Mouse (Mus musculus): Measurements from ENCODE around the gene Tcf23.

The Tcf23 gene

DNA sequence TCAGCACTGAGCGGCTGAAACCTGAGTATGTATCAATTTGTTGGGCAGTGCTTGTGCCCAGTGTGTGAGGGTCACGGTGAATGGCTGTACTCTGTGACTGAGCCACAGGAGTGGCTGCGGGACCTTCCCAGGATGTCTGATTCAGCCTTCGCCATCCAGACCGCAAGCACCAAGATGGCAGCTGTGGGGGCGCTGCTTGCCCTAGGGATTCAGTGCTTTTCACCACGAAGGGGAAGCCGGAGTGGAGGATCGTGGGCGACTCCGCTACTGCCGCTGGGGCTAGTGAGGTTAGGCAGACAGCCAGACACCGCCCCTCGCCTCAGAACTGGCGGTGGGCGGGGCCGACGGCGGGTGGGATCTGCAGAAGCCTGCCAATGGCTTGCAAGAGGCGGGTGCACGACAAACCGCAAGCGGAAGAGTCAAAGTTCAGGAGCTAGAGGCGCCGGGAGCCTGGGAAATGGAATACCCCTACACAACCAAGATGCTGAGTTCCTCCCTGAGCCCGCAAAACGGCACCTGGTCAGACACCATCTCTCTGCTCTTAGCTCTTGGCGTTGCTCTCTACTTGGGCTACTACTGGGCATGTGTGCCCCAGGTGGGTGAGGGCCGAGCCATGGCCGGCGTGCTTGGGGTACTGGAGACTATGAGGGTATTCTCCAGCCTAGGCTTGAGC lies 18.7 kb upstream of the Tcf23 start:
- DNase-seq (ENCODE audit: low read depth, low spot score), result peak; percentile 90

DNA sequence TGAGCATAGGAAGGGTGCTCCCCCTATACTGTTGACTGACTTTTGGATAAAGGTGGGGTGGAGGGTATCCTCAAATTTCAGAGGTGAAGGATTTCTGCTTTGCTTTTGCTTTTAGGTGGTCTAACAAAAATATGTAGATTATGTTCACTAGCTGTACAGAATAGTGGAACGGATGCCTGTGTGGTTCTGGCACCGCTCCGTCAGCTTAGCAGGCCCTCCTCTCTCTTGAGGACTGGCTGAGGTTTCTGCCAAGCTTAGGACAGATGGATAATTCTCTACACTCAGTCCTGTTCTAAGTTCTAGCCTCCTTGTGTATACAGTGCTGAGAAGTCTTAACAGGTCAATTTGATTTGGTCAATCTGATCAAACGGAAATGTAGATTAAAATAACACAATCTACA lies 18.0 kb upstream of the Tcf23 start:
- DNase-seq (ENCODE audit: low read depth, low spot score), result no peak

DNA sequence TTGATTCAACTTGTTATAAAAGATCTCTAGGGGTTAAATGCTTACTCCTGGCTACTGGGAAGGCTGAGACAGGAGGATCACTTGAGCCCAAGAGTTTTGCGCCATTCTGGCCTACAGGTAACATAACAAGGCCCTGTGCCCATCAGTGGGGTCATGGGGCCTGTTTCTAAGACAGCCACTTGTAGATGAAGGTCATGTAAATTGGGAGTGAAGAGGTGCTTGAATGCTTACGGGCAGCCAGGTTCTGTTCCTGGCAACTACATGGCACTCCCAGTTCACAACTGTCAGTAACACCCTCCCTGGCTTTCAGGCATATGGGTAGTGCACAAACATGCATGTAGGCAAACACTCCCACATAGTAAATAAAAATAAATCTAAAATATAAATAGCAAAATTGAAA lies 17.5 kb upstream of the Tcf23 start:
- no peak for DNase-seq (ENCODE audit: low read depth, low spot score)

DNA sequence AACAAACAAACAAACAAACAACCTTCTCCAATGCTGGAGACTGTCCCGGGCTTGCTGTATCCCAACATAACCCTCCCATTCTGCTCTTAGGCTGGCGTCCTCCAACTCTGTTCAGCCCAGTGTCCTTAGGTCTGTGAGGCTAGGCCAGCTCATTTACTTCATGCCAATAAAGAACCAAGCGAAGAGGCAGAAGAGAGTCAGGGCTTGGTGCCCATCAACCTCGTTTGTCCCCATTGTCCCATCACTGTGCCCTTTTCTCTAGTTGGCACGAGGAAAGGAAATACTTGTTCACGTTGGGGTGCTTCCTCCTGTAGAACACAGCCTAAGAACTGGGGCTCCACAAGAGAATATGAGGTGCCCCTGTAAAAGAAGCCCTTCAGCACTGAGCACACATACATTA lies 16.8 kb upstream of the Tcf23 start:
- DNase-seq (ENCODE audit: low read depth, low spot score), result no peak

DNA sequence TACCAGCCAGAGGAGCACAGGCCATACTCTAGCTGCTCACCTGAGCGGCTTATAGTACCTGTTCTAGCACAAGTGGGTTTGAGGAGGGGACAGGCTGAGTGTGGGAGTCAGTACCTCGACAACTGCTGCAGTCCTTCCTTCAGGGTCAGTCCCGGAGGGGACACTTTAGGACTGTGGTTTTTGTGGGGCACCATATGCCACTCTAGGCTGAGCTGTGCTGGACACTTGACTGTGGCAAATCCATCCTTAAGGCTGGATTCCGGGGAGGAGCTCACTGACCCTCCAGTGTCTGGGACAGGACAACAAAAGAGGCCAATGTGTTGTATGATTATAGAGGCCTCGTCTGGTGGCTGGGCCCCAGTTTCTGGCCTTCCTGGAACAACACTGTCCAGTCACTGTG lies 15.9 kb upstream of the Tcf23 start:
- no peak for DNase-seq (ENCODE audit: low read depth, low spot score)

DNA sequence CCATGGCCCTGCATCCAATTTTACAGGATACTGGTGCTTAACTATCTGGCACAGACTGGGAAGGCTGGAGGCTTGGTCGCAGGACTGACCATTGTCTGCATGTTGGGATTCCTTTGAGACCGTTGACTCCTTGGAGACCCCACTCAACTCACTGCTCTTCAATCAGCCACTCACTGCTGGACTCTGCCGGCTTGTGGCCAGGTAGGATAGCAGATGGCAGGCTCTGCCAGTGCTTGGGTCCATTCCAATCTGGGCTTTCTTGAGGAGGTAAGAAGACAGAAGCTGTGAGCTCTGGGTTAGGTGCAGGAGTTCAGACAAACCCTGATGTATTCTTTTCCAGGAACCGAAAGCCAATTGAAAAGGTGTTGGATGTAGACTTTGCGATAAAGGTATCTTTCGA lies 14.4 kb upstream of the Tcf23 start:
- DNase-seq (ENCODE audit: low read depth, low spot score), result no peak

DNA sequence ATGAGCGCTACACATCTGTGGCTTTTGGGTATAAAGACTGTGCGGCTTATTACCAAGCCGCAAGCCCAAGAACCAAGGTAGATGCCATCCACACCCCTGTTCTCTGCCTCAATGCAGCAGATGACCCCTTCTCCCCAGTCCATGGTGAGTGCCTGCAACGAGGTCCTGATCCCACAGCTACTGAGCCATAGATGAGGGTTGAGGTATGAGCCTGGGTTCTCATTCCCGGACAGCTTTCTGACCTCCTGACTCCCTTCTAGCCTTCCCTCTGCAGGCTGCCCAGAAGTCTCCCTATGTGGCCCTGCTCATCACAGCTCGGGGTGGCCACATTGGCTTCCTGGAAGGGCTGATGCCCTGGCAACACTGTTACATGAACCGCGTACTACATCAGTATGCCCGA lies 13.9 kb upstream of the Tcf23 start:
- DNase-seq (ENCODE audit: low read depth, low spot score), result no peak

DNA sequence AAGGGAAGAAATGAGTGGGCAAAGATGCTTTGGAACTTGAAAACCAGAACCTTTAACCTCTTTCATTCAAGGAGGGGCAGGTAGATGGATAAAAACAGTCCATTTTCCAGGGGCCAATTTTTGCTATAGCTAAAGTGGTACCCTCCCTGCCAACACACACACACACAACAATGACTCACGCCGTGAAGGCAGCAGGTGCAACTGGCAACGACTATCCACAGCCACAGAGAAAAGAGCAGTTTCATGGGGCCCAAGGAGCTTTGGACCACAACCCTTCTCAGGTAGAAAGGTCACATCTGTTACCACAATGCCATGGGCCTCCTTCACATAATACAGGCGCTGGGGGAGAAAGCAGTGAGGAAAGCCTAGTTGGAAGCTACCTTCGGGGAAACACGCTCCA lies 12.7 kb upstream of the Tcf23 start:
- DNase-seq (ENCODE audit: low read depth, low spot score), result no peak

DNA sequence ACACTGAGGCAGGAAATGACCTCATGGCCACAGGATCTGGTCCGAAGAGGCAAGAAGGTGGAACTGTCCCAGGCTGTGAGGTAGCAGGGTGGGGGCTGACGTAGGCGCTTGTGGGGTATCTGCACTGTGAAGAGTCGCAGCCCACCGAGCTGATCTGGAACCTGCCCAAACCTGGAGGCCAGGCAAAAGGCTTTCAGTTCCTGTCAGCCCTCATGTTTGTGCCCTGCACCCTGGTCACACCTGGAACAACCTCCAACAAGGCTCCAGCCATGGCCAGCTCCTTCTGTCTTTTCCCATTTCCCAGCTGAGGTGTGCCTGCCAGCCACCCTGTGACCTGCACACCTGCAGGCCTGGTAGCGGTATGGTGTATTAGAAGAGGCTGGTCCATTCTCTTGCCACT lies 10.6 kb upstream of the Tcf23 start:
- DNase-seq (ENCODE audit: low read depth, low spot score), result no peak

DNA sequence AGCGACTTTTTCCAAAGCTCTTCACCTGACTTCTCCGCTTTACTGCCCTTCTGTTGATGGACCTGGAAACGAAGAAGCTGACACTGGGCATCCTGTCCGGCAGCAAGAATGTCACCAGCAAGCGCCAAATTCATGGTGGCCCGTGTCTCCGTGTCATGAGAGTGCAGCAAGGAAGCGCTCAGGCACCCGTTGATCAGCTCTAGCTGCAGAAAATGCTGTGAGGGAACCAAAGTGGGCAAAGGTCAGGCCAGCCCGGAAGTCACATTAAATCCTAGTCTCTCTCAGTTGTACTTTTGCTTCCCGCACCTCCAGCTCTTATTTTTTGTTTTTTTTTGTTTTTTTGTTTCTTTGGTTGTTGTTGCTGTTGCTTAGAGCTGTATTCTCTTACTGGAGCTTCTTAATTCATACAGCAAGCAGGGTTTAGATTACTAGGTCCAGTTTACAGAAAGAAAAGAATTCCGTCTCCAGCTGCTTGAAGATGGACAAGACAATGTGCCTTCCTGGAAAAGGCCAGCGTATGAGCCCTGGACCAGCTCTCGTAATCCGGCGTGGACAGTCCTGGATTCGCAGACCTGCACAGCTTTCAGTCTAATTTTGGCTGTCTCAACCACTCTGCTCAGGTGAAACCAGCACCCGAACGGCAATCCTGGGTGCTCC lies 9.1 kb upstream of the Tcf23 start:
- no peak for DNase-seq (ENCODE audit: low read depth, low spot score)

DNA sequence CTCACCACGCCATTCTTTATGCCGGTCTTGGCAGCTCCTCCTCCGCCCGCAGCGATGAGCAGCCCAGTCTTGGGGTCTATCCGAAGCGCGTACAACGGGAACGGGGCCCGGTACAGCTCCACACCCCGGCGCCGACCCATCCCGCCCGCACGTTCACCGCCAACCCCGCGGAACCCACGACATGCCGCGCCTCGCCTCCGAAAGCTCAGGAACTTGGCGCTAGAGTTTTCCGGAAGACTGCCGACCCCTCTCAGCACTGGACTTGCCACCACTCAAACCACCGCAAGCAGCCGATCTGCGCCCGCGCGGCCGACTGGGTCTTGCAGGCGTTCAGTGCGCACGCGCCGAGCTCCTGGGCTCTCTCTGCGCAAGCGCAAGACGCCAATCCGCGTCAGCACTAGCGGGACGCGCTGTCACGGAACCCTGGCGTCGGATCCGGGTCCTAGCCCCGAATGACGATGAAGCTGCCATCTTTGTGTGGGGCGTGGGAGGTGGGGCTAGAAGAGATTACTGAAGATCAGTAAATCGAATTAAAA lies 8.4 kb upstream of the Tcf23 start, which contains the start of gene Preb:
Gene Preb (minus strand): TSS at position 396 of the 536 bp plus-strand sequence.
- peak; percentile 99 for DNase-seq (ENCODE audit: low read depth, low spot score)

DNA sequence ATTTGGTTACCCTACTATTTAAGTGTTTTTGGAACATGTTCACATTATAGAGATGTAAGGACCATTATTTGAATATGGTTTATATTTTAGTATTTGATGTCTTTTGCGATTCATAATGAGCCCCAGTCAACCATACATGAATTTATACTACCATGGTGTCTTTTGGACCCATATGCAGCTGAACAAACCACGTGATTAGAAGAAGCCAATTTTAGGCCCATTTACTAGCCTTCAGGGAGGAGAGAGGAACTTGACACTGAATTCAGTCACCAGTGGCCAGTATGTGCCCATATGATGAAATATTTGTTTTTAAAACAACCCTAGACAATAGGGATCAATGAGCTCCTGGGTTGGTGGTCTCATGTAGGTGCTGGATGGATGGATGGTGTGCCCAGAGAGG lies 7.6 kb upstream of the Tcf23 start:
- no peak for DNase-seq (ENCODE audit: low read depth, low spot score)

DNA sequence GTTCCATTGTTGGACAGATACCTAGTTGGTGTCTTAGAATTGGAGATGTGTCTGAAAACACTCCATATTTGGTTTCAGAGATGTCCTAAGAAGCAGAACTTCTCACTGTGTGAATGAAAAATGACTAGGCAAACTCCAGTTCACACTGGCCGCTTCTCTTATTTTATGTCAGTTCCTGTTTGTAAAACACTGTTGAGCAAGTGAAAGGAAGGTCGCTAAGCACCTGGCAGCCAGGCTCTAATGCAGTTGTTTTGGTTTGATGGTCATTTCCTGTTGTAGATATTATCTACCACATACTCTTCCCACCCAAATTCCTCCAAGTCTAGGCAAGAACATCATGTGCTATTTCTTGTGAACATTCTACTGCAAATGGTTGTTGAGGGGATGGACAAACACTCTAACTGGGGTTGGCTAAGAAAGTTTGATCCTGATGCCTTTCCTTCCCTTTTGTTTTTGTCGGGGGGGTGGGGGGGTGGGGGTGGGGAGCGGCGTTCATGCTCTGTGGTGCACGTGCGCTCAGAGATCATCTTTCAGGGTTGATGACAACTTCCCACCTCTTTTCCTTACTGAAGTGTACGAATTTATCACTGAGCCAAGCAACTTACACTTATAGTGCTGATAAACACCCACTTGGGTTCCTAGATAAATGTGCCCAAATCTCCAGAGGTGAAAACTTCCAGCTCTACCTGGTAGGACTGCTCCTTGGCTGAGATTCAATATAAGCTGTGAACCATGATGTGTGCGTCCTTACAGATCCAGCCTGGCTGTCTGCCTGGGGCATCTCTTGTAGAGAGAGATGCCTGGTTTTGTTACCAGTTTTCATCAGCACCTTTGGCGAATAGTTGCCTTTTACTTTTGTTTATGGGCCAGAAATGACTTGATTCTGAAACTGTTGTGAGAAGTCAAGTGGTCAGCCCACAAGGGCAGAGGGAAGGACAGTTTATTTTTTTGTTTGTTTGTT lies 6.6 kb upstream of the Tcf23 start:
- no peak for DNase-seq (ENCODE audit: low read depth, low spot score)

DNA sequence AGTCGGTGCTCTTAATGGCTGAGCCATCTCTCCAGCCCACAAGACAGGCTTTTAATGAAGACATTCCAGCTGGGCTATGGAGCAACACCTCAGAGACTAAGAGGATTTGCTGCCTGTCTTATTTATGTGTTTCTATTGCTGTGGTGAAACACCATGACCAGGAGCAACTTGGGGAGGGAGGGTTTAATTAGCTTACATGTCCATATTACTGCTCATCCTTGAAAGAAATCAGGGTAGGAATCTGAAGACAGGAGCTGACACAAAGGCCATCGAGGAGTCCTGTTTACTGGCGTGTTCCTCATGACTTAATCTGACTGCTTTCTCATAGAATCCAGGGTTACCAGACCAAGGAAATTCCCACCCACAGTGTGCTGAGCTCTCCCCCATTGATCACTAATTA lies 4.5 kb upstream of the Tcf23 start:
- DNase-seq (ENCODE audit: low read depth, low spot score), result no peak

DNA sequence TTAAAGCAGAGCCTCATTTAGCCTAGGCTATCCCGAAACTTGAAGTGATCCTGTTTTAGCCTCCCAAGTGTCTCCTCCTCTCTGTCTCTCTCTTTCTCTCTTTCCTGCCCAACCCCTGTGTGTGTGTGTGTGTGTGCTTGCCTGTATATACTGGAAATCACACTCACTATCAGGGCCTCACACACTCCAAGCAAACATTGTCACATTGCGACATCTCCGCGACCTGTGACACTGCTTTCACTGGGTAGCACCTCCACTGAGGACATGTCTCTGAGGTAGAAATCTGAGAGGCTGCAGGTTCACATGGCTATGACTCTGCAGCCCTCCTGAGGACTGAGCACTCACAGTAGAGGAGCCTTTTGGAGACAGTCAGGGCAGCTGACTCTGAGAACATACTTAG lies 2.3 kb upstream of the Tcf23 start:
- no peak for DNase-seq (ENCODE audit: low read depth, low spot score)

DNA sequence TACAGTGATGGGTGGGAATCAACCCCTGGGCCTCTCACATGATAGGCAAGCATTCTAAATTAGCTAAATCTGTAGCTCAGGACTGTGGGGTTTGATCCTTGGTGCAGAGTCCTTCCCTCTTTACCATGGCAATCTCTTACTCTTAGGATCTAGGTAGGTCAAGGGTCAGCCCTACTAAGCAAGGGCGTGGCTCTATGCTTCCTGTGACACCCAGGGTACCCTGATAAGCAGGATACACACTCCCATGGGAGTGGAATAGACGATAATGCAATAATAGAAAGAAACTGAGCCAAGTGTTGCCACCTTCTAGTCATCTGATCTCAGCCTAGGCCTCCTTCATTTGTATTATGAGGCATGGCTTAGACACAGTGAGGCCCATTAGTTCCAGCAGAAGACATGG lies 978 bp downstream of the Tcf23 start:
- DNase-seq (ENCODE audit: low read depth, low spot score), result no peak

DNA sequence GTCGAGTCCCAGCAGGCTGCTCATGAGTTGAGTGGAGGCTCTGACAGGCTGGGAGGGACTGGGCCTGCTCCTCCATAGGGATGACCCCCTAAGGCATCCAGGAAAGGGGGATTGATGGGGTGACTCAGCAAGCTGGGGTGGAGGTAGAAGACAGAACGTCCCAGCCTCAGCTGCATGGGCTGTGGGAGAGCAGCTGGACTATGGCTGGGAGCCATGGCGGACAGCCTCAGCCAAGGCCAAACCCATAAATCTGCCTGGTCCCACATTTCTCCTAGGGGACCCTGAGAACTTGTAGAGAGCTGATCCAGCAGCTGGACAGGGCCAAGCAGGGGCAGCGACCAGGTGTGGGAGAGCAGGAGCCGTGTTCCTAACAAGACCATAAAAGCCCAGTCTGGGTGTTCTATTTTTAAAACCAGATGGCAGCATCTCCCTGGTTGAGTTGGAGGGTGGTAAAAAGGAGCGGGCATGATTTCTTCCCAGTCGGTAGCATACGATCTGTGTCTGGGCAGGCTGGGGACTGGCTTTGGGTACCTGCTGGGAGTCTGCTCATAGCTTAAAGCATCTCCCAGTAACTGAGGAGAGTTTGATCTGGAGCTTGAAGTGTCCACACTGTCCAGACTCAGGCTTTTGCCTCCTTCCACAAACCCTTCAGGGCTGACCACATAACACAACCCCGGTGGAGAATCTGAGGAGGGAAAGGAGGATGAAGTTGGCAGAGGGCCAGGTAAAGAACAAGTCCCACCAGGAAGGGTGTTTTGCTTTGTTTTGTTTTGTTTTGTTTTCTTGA lies 6.6 kb downstream of the Tcf23 start:
- DNase-seq (ENCODE audit: low read depth, low spot score), result no peak

DNA sequence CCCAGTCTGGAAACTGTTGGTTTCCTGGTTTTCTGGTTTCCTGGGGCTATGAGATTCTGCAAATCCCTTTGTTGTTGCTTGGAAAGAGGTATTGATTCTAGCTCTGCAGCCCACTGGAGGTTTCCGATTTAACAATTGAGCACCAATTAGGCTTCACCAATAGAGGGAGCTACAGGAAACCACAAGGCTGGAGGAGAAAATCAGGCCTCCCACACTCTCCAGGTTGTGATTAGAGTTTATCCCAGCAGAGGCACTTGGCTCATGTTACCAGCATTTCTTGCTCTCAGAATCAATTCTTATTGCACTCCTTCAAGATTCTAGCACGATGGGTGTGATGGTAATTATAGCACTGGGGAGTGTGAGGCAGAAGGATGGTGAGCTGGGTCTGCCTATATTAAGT lies 13.9 kb downstream of the Tcf23 start:
- no peak for DNase-seq (ENCODE audit: low read depth, low spot score)

DNA sequence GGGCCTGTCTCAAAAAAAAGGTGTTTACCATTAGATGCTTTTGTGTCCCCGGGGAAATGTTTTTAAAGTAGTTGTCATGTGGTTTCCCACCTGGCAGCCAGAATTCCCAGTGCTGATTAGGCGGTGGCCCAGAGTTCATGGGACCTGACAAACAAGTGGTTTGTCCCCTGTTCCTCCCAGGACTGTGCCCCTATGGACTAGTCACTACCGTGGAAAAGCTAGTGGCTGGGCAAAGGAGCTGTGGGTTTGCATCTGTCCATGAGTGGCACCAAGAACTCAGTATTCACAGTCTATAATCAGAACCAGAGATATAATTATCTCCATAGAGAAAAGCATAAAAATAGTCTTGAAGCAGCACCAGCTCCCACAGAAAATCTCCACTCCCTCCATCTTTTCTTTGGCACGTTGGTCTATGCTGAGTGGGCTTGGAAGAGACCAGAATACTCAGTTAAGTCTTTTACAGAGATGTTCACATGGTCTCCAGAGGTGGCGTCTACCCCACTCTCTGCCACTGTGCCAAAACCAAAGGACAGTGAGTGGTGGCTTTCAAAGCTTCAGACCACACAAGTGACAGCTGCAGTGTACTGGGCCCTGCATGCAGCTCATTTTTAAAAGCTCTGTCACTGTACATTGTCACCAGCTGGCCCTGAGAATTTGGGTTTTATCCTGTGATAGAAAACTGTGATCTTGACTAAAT lies 24.7 kb downstream of the Tcf23 start:
- no peak for DNase-seq (ENCODE audit: low read depth, low spot score)

DNA sequence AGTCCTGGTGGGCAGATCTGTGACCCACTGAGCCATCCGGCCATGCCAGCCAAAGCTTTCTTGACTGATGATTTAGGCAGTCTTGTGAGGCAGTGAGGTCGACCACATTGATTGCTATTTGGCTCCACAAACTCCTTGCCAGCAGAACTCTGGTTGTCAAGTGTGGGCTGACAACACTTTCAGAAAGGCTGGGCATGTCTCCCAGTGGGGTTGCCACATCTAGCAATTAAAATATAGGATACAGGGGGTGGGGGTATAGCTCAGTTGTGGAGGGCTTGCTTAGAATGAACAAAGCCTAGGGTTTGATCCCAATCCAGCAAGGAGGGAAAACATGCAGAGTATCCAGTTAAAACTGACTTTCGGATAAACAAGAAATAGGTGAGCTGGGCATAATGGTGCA lies 25.6 kb downstream of the Tcf23 start:
- no peak for DNase-seq (ENCODE audit: low read depth, low spot score)

Data from mesoderm, embryonic 11.5 days (tissue).